Mouse (Mus musculus): ENCODE measurements at regions not wholly inside any gene's neighbourhood (a gene's known extent, or its start where the extent isn't known, plus 50 kb on each side); places are given as distances from the start of the nearest gene placed in this dataset.
A peak's percentile ranks its signal among the peaks of the same experiment; 100 is the strongest.

GRCm38 (mm10) chr11:18041589-18041988 lies 87.9 kb upstream of the Etaa1 start:
- no peaks in the 10 kb centered on the region for H3K27me3 ChIP-seq
- no peaks in the 10 kb centered on the region for H3K4me1 ChIP-seq (replicated peaks)
- no peak overlapping the region for H3K4me2 ChIP-seq
- H3K27ac ChIP-seq, result no peak overlapping the region
- H3K9ac ChIP-seq, result no peak overlapping the region
- no peak for ATAC-seq (replicated peaks; ENCODE audit: insufficient number of reproducible peaks, insufficient read depth, low FRiP score, low read depth)
- H3K9me3 ChIP-seq (replicated peaks), result no peaks in the 10 kb centered on the region
- whole genome bisulfite sequencing, result 70% methylated on average over 1 of the region's 1 CpGs
- H3K4me3 ChIP-seq, result no peak overlapping the region
- H3K36me3 ChIP-seq, result no peaks in the 10 kb centered on the region

- no peak overlapping the region for H3K4me2 ChIP-seq
- H3K4me1 ChIP-seq (replicated peaks), result no peaks in the 10 kb centered on the region
- ATAC-seq (replicated peaks; ENCODE audit: insufficient number of reproducible peaks, insufficient read depth, low FRiP score, low read depth), result no peak
- no peaks in the 10 kb centered on the region for H3K27me3 ChIP-seq
- no peaks in the 10 kb centered on the region for H3K9me3 ChIP-seq (replicated peaks)
- no peak overlapping the region for H3K9ac ChIP-seq
- no peaks in the 10 kb centered on the region for H3K36me3 ChIP-seq
- no peak overlapping the region for H3K4me3 ChIP-seq
- H3K27ac ChIP-seq, result no peak overlapping the region
- WGBS, result 81% methylated on average over 4 of the region's 4 CpGs
Measured at GRCm38 (mm10) chr11:18031049-18031448, 77.4 kb upstream of the Etaa1 start.

GRCm38 (mm10) chr11:18022065-18022464 lies 68.4 kb upstream of the Etaa1 start:
- WGBS, result 63% methylated on average over 4 of the region's 4 CpGs

GRCm38 (mm10) chr11:18015239-18015638 lies 61.6 kb upstream of the Etaa1 start:
- WGBS, result 49% methylated on average over 4 of the region's 4 CpGs
- ATAC-seq (replicated peaks; ENCODE audit: insufficient number of reproducible peaks, insufficient read depth, low FRiP score, low read depth), result no peak
- H3K9me3 ChIP-seq (replicated peaks), result no peaks in the 10 kb centered on the region
- no peaks in the 10 kb centered on the region for H3K27me3 ChIP-seq
- no peak overlapping the region for H3K4me3 ChIP-seq
- H3K27ac ChIP-seq, result no peak overlapping the region
- H3K36me3 ChIP-seq, result no peaks in the 10 kb centered on the region
- H3K4me2 ChIP-seq, result no peak overlapping the region
- 0 out of 2 replicates have a peak, but pooled peaks cover 3% of the 10 kb centered on the region for H3K4me1 ChIP-seq (replicated peaks)
- no peak overlapping the region for H3K9ac ChIP-seq

More at GRCm38 (mm10) chr11:18022065-18022464, 68.4 kb upstream of the Etaa1 start:
- Histone ChIP-seq H3K36me3 (no peaks in the 10 kb centered on the region), H3K9me3 (replicated peaks) (no peaks in the 10 kb centered on the region), H3K4me1 (replicated peaks) (no peaks in the 10 kb centered on the region), H3K4me3 (no peak overlapping the region), H3K27ac (no peak overlapping the region), H3K4me2 (no peak overlapping the region), H3K9ac (no peak overlapping the region), H3K27me3 (no peaks in the 10 kb centered on the region)
- ATAC-seq (replicated peaks; ENCODE audit: insufficient number of reproducible peaks, insufficient read depth, low FRiP score, low read depth), result no peak

- Histone ChIP-seq H3K27ac (no peak overlapping the region), H3K9ac (no peak overlapping the region), H3K4me1 (replicated peaks) (0 out of 2 replicates have a peak, but pooled peaks cover 3% of the 10 kb centered on the region), H3K4me2 (no peak overlapping the region), H3K9me3 (replicated peaks) (no peaks in the 10 kb centered on the region), H3K27me3 (no peaks in the 10 kb centered on the region), H3K4me3 (no peak overlapping the region), H3K36me3 (no peaks in the 10 kb centered on the region)
- 35% methylated on average over 9 of the region's 9 CpGs for WGBS
- no peak for ATAC-seq (replicated peaks; ENCODE audit: insufficient number of reproducible peaks, insufficient read depth, low FRiP score, low read depth)
Measured at GRCm38 (mm10) chr11:18014610-18015009, 60.9 kb upstream of the Etaa1 start.

- Histone ChIP-seq H3K9ac (no peak overlapping the region), H3K4me3 (no peak overlapping the region), H3K27me3 (no peaks in the 10 kb centered on the region), H3K9me3 (replicated peaks) (no peaks in the 10 kb centered on the region), H3K4me2 (no peak overlapping the region), H3K4me1 (replicated peaks) (0 out of 2 replicates have a peak, but pooled peaks cover 3% of the 10 kb centered on the region), H3K36me3 (no peaks in the 10 kb centered on the region), H3K27ac (no peak overlapping the region)
- 46% methylated on average over 5 of the region's 5 CpGs for WGBS
- ATAC-seq (replicated peaks; ENCODE audit: insufficient number of reproducible peaks, insufficient read depth, low FRiP score, low read depth), result no peak
Measured at GRCm38 (mm10) chr11:18012085-18012484, 58.4 kb upstream of the Etaa1 start.

- no peak; the same call in 1 of the 2 replicates for ATAC-seq (replicated peaks; ENCODE audit: insufficient number of reproducible peaks, insufficient read depth, low FRiP score, low read depth)
- H3K36me3 ChIP-seq, result no peaks in the 10 kb centered on the region
- no peak overlapping the region for H3K9ac ChIP-seq
- H3K27me3 ChIP-seq, result no peaks in the 10 kb centered on the region
- peak overlapping the region; percentile 25 for H3K4me3 ChIP-seq
- H3K4me2 ChIP-seq, result peak overlapping the region; percentile 49
- no peak overlapping the region for H3K27ac ChIP-seq
- 11% methylated on average over 13 of the region's 13 CpGs for WGBS
- no peaks in the 10 kb centered on the region for H3K9me3 ChIP-seq (replicated peaks)
- H3K4me1 ChIP-seq (replicated peaks), result 0 out of 2 replicates have a peak, but pooled peaks cover 3% of the 10 kb centered on the region
Measured at GRCm38 (mm10) chr11:18011101-18011733, 57.5 kb upstream of the Etaa1 start.

GRCm38 (mm10) chr11:18008140-18008539 lies 54.5 kb upstream of the Etaa1 start:
- no peak overlapping the region for H3K9ac ChIP-seq
- H3K4me3 ChIP-seq, result no peak overlapping the region
- H3K36me3 ChIP-seq, result no peaks in the 10 kb centered on the region
- H3K9me3 ChIP-seq (replicated peaks), result no peaks in the 10 kb centered on the region
- 0 out of 2 replicates have a peak, but pooled peaks cover 3% of the 10 kb centered on the region for H3K4me1 ChIP-seq (replicated peaks)
- H3K27me3 ChIP-seq, result no peaks in the 10 kb centered on the region
- no peak for ATAC-seq (replicated peaks; ENCODE audit: insufficient number of reproducible peaks, insufficient read depth, low FRiP score, low read depth)
- H3K4me2 ChIP-seq, result no peak overlapping the region
- H3K27ac ChIP-seq, result no peak overlapping the region
- WGBS, result 84% methylated on average over 6 of the region's 6 CpGs
